Mouse (Mus musculus) small intestine, adult 2 months (tissue): ENCODE results near the gene Foxn3.

Experiments used
- CTCF ChIP-seq: fragments of 200-500 bp; IDR thresholded peaks from 2 replicates; pipeline ENCODE4 v1.5.1; 2012; ENCODE audit warnings: low read depth, mild to moderate bottlenecking, control low read depth, inconsistent platforms, low read length, moderate library complexity, mixed read lengths; ENCODE audit not compliant: insufficient replicate concordance, insufficient read length; ENCODE audit errors: extremely low read depth
- POLR2A ChIP-seq: fragments of 200-500 bp; IDR thresholded peaks from 2 replicates; pipeline ENCODE4 v1.6.1; 2012; ENCODE audit warnings: low read depth, mild to moderate bottlenecking, control low read depth, inconsistent platforms, low read length, moderate library complexity

GRCm38 (mm10) chr12:99279426-99279825 is 284.0 kb downstream of the Foxn3 start:
- TF ChIP-seq POLR2A: no peak
- no peak for TF ChIP-seq CTCF
